Mouse (Mus musculus) layer of hippocampus, postnatal 14 days (tissue): ENCODE data around the gene Slc13a4. TPM values are rescaled to one million over a fixed set of nuclear protein-coding genes. Genes with fewer than 3 reads are reported as not detected.
A peak's percentile ranks its signal among the peaks of the same experiment; 100 is the strongest.

ENCODE experiments used
- DNase-seq, 2 experiments: peaks; one replicate each; pipeline ENCODE4 v3.0.0; 2021 to 2022; ENCODE audit warnings: low spot score in 2 of 2, mixed read lengths in 1 of 2
- total RNA-seq, 2 experiments: library from RNA; stranded (reverse); gene quantifications; 2 replicates each; pipeline ENCODE4 v1.2.3; 2021

Gene Slc13a4
- total RNA-seq, 2 experiments from 2014 or later: 2.6 to 11.9 TPM

- no peak for DNase-seq
These were observed 49.0 kb downstream of the Slc13a4 start for GRCm38 (mm10) chr6:35258922-35259321.

- DNase-seq: no peak
These were observed 50.2 kb downstream of the Slc13a4 start for GRCm38 (mm10) chr6:35257626-35258190.

GRCm38 (mm10) chr6:35256691-35257090 is 51.2 kb downstream of the Slc13a4 start:
- DNase-seq: peak in 1 of 2 experiments; percentile 28

GRCm38 (mm10) chr6:35255017-35255416 is 52.9 kb downstream of the Slc13a4 start:
- no peak for DNase-seq

- no peak for DNase-seq
These were observed 53.6 kb downstream of the Slc13a4 start for GRCm38 (mm10) chr6:35254136-35254904.

- no peak for DNase-seq
These were observed 54.5 kb downstream of the Slc13a4 start for GRCm38 (mm10) chr6:35253474-35253873.

- DNase-seq: peak; percentile 88
These were observed 55.2 kb downstream of the Slc13a4 start for GRCm38 (mm10) chr6:35252477-35253346.

- DNase-seq: no peak
These were observed 56.0 kb downstream of the Slc13a4 start for GRCm38 (mm10) chr6:35251807-35252476.

- no peak for DNase-seq
These were observed 62.8 kb downstream of the Slc13a4 start for GRCm38 (mm10) chr6:35245086-35245485.

- DNase-seq: no peak
These were observed 63.9 kb downstream of the Slc13a4 start for GRCm38 (mm10) chr6:35243989-35244388.

- no peak for DNase-seq
These were observed 64.7 kb downstream of the Slc13a4 start for GRCm38 (mm10) chr6:35243252-35243651.

GRCm38 (mm10) chr6:35236108-35236785 is 71.7 kb downstream of the Slc13a4 start:
- DNase-seq: no peak

GRCm38 (mm10) chr6:35229415-35229814 is 78.5 kb downstream of the Slc13a4 start:
- no peak for DNase-seq

- DNase-seq: peak in 1 of 2 experiments; percentile 31
These were observed 82.2 kb downstream of the Slc13a4 start for GRCm38 (mm10) chr6:35225696-35226095.

Other genes with a start within 250 kb of the Slc13a4 start
- 10 to 100 TPM; 39.0 to 43.3 TPM for gene Cnot4, start 174.4 kb downstream of the Slc13a4 start, total RNA-seq
- 10 to 100 TPM; 25.3 to 29.8 TPM for gene Nup205, start 130.7 kb downstream of the Slc13a4 start, total RNA-seq
- gene Fam180a, start 18.0 kb upstream of the Slc13a4 start, total RNA-seq: 1 to 10 TPM in 1 of 2 experiments, under 1 TPM in 1; 0.62 to 1.4 TPM
- gene Mtpn, start 231.8 kb upstream of the Slc13a4 start, total RNA-seq: 100 to 1,000 TPM; 280 to 291 TPM